Mouse (Mus musculus): ENCODE results near the gene Spg21.

The Spg21 gene

GRCm38 (mm10) chr9:65480071-65480470 is 19.3 kb downstream of the Spg21 start:
- DNase-seq = no peak

- DNase-seq = no peak
Observed at GRCm38 (mm10) chr9:65491476-65491875, 30.7 kb downstream of the Spg21 start.

GRCm38 (mm10) chr9:65492351-65492750 is 31.6 kb downstream of the Spg21 start:
- DNase-seq = no peak

GRCm38 (mm10) chr9:65492851-65493250 is 32.1 kb downstream of the Spg21 start:
- DNase-seq = no peak

- DNase-seq = no peak
Observed at GRCm38 (mm10) chr9:65502146-65502545, 41.4 kb downstream of the Spg21 start.

GRCm38 (mm10) chr9:65502721-65503505 is 42.2 kb downstream of the Spg21 start:
- no peak for DNase-seq

GRCm38 (mm10) chr9:65508449-65508848 is 47.7 kb downstream of the Spg21 start:
- DNase-seq = no peak

- DNase-seq = no peak
Observed at GRCm38 (mm10) chr9:65512520-65512919, 51.8 kb downstream of the Spg21 start.

- DNase-seq = no peak
Observed at GRCm38 (mm10) chr9:65514431-65514830, 53.7 kb downstream of the Spg21 start.

GRCm38 (mm10) chr9:65514851-65515261 is 54.1 kb downstream of the Spg21 start:
- DNase-seq = no peak

- no peak for DNase-seq
Observed at GRCm38 (mm10) chr9:65519807-65520504, 59.2 kb downstream of the Spg21 start, which contains the start of gene Ankdd1a. Gene Ankdd1a, minus strand, starts transcription at chr9:65520193.

GRCm38 (mm10) chr9:65520505-65520876 is 59.7 kb downstream of the Spg21 start:
- DNase-seq = no peak

- DNase-seq = peak; percentile 83
Observed at GRCm38 (mm10) chr9:65523611-65524364, 63.0 kb downstream of the Spg21 start.

GRCm38 (mm10) chr9:65525445-65526195 is 64.9 kb downstream of the Spg21 start:
- no peak for DNase-seq

- DNase-seq = no peak
Observed at GRCm38 (mm10) chr9:65528417-65529038, 67.8 kb downstream of the Spg21 start.

- DNase-seq = no peak
Observed at GRCm38 (mm10) chr9:65529659-65530058, 68.9 kb downstream of the Spg21 start.

GRCm38 (mm10) chr9:65531283-65531682 is 70.5 kb downstream of the Spg21 start:
- no peak for DNase-seq

GRCm38 (mm10) chr9:65532986-65533385 is 72.2 kb downstream of the Spg21 start:
- DNase-seq = no peak

GRCm38 (mm10) chr9:65534111-65534510 is 73.4 kb downstream of the Spg21 start:
- no peak for DNase-seq

- peak; percentile 73 for DNase-seq
Observed at GRCm38 (mm10) chr9:65535191-65535722, 74.5 kb downstream of the Spg21 start.

- DNase-seq = peak; percentile 40
Observed at GRCm38 (mm10) chr9:65535789-65536469, 75.2 kb downstream of the Spg21 start.
